Mouse (Mus musculus) B cell, adult 2 months (primary cell): ENCODE data around the gene Gm8369.
"Not testable (repeated sequence)": the region's sequence is repeated elsewhere in the genome, so short reads cannot be mapped to it uniquely, and the experiment has no call there.

Source experiments
- DNase-seq, 2 experiments: peaks; one replicate each; pipeline ENCODE4 v3.0.0; 2022

The Gm8369 gene

GRCm38 (mm10) chr19:11485746-11486145 is at the start of gene Gm8369:
TSS of gene Gm8369 (plus strand) at chr19:11485938.
- DNase-seq = peak; percentile 58 to 63

- DNase-seq = no peak
These were observed 42.4 kb upstream of the Gm8369 start, which contains the start of gene Ms4a4b for GRCm38 (mm10) chr19:11443338-11443737. TSS of gene Ms4a4b (plus strand) at chr19:11443553.

- DNase-seq = no peak
These were observed 41.8 kb upstream of the Gm8369 start for GRCm38 (mm10) chr19:11443964-11444363.

- DNase-seq = no peak
These were observed 38.5 kb upstream of the Gm8369 start for GRCm38 (mm10) chr19:11447238-11447637.

- not testable (repeated sequence) for DNase-seq
These were observed 26.7 kb upstream of the Gm8369 start for GRCm38 (mm10) chr19:11459041-11459440.

- not testable (repeated sequence) for DNase-seq
These were observed 20.9 kb upstream of the Gm8369 start for GRCm38 (mm10) chr19:11464795-11465194.

- DNase-seq = no peak
These were observed 19.3 kb upstream of the Gm8369 start for GRCm38 (mm10) chr19:11466471-11466870.

GRCm38 (mm10) chr19:11468361-11468760 is 17.4 kb upstream of the Gm8369 start:
- not testable (repeated sequence) for DNase-seq

- DNase-seq = peak in 1 of 2 experiments; percentile 45
These were observed 16.5 kb upstream of the Gm8369 start, which contains the start of gene Ms4a6c for GRCm38 (mm10) chr19:11469215-11469614. TSS of gene Ms4a6c (plus strand) at chr19:11469366.

GRCm38 (mm10) chr19:11479714-11480113 is 6.0 kb upstream of the Gm8369 start:
- no peak for DNase-seq

GRCm38 (mm10) chr19:11482684-11483083 is 3.1 kb upstream of the Gm8369 start:
- DNase-seq = no peak

GRCm38 (mm10) chr19:11483941-11484340 is 1.8 kb upstream of the Gm8369 start:
- no peak for DNase-seq

GRCm38 (mm10) chr19:11484388-11484787 is 1.4 kb upstream of the Gm8369 start:
- peak; percentile 49 to 58 for DNase-seq

GRCm38 (mm10) chr19:11485266-11485665 is 472 bp upstream of the Gm8369 start:
- peak; percentile 50 to 58 for DNase-seq

GRCm38 (mm10) chr19:11486599-11486998 is 861 bp downstream of the Gm8369 start:
- DNase-seq = no peak

- DNase-seq = peak; percentile 66 to 74
These were observed 5.9 kb downstream of the Gm8369 start for GRCm38 (mm10) chr19:11491406-11492189.

GRCm38 (mm10) chr19:11492671-11493070 is 6.9 kb downstream of the Gm8369 start:
- DNase-seq = peak in 1 of 2 experiments; percentile 44

GRCm38 (mm10) chr19:11494519-11494918 is 8.8 kb downstream of the Gm8369 start:
- DNase-seq = peak; percentile 68 to 72

- DNase-seq = no peak
These were observed 10.6 kb downstream of the Gm8369 start for GRCm38 (mm10) chr19:11496361-11496760.

GRCm38 (mm10) chr19:11497300-11497699 is 11.6 kb downstream of the Gm8369 start:
- peak; percentile 60 to 62 for DNase-seq

- no peak for DNase-seq
These were observed 15.1 kb downstream of the Gm8369 start for GRCm38 (mm10) chr19:11500796-11501195.

GRCm38 (mm10) chr19:11501326-11501725 is 15.6 kb downstream of the Gm8369 start:
- DNase-seq = no peak

GRCm38 (mm10) chr19:11504857-11505256 is 19.1 kb downstream of the Gm8369 start:
- no peak for DNase-seq

GRCm38 (mm10) chr19:11513458-11513857 is 27.7 kb downstream of the Gm8369 start:
- DNase-seq = no peak

GRCm38 (mm10) chr19:11516246-11516645 is 30.5 kb downstream of the Gm8369 start, which contains the start of gene Ms4a6b:
TSS of gene Ms4a6b (plus strand) at chr19:11516512.
- DNase-seq = no peak
